Mouse (Mus musculus): ENCODE measurements at regions not wholly inside any gene's neighbourhood (a gene's known extent, or its start where the extent isn't known, plus 50 kb on each side); places are given as distances from the start of the nearest gene placed in this dataset.
A peak's percentile ranks its signal among the peaks of the same experiment; 100 is the strongest.
"Not testable (repeated sequence)": the region's sequence is repeated elsewhere in the genome, so short reads cannot be mapped to it uniquely, and the experiment has no call there.

GRCm38 (mm10) chr3:81829966-81830599, 102.3 kb upstream of the Ctso start:
- H3K4me2 ChIP-seq (replicated peaks), result no peak overlapping the region
- H3K4me3 ChIP-seq, result no peak overlapping the region
- ATAC-seq (ENCODE audit: low FRiP score, low read depth), result peak; percentile 37; the same call in 1 of the 2 replicates
- H3K4me1 ChIP-seq, result no peaks in the 10 kb centered on the region
- H3K27ac ChIP-seq, result no peak overlapping the region
- H3K36me3 ChIP-seq, result no peaks in the 10 kb centered on the region
- no peaks in the 10 kb centered on the region for H3K27me3 ChIP-seq (replicated peaks)
- H3K9ac ChIP-seq, result no peak overlapping the region
- H3K9me3 ChIP-seq, result no peaks in the 10 kb centered on the region

GRCm38 (mm10) chr3:81835380-81836157, 96.8 kb upstream of the Ctso start:
- no peak overlapping the region for H3K27ac ChIP-seq
- peak overlapping the region; percentile 35 for H3K4me2 ChIP-seq (replicated peaks)
- H3K9me3 ChIP-seq, result no peaks in the 10 kb centered on the region
- peaks cover 8% of the 10 kb centered on the region; the same call in 1 of the 2 replicates for H3K4me1 ChIP-seq
- no peaks in the 10 kb centered on the region for H3K36me3 ChIP-seq
- H3K4me3 ChIP-seq, result no peak overlapping the region
- 10% methylated on average over 11 of the region's 11 CpGs for WGBS
- H3K27me3 ChIP-seq (replicated peaks), result no peaks in the 10 kb centered on the region
- H3K9ac ChIP-seq, result no peak overlapping the region
- ATAC-seq (ENCODE audit: low FRiP score, low read depth), result peak; percentile 48; the same call in 1 of the 2 replicates

- WGBS, result 91% methylated on average over 7 of the region's 7 CpGs
- no peak for ATAC-seq (ENCODE audit: low FRiP score, low read depth)
- H3K9me3 ChIP-seq, result no peaks in the 10 kb centered on the region
These were observed 95.9 kb upstream of the Ctso start for GRCm38 (mm10) chr3:81836478-81836877.

GRCm38 (mm10) chr3:81838121-81838520, 94.3 kb upstream of the Ctso start:
- not testable (repeated sequence) for H3K9me3 ChIP-seq; H3K27ac ChIP-seq; H3K4me1 ChIP-seq; H3K4me3 ChIP-seq; H3K36me3 ChIP-seq; H3K9ac ChIP-seq; H3K4me2 ChIP-seq (replicated peaks); H3K27me3 ChIP-seq (replicated peaks); ATAC-seq (ENCODE audit: low FRiP score, low read depth)
- WGBS, result 85% methylated on average over 9 of the region's 9 CpGs

More at GRCm38 (mm10) chr3:81836478-81836877, 95.9 kb upstream of the Ctso start:
- Histone ChIP-seq H3K4me1 (peaks cover 8% of the 10 kb centered on the region; the same call in 1 of the 2 replicates), H3K36me3 (no peaks in the 10 kb centered on the region), H3K27me3 (replicated peaks) (no peaks in the 10 kb centered on the region), H3K27ac (no peak overlapping the region), H3K4me3 (no peak overlapping the region), H3K9ac (no peak overlapping the region), H3K4me2 (replicated peaks) (no peak overlapping the region)

- Histone ChIP-seq H3K27ac (no peak overlapping the region), H3K4me3 (no peak overlapping the region), H3K36me3 (no peaks in the 10 kb centered on the region), H3K9ac (no peak overlapping the region), H3K4me1 (no peaks in the 10 kb centered on the region), H3K4me2 (replicated peaks) (no peak overlapping the region), H3K27me3 (replicated peaks) (no peaks in the 10 kb centered on the region), H3K9me3 (no peaks in the 10 kb centered on the region)
- ATAC-seq (ENCODE audit: low FRiP score, low read depth), result no peak
- 93% methylated on average over 1 of the region's 1 CpGs for WGBS
These were observed 67.9 kb upstream of the Ctso start for GRCm38 (mm10) chr3:81864487-81864886.

All from neural tube, embryonic 12.5 days (tissue).